Mouse (Mus musculus) gastrocnemius, postnatal 14 days (tissue): ENCODE results near the gene Ap1b1. TPM values are rescaled to one million over a fixed set of nuclear protein-coding genes. Genes with fewer than 3 reads are reported as not detected.
"Not testable (repeated sequence)": the region's sequence is repeated elsewhere in the genome, so short reads cannot be mapped to it uniquely, and the experiment has no call there.

Experiments
- DNase-seq: peaks from one replicate; pipeline ENCODE4 v3.0.0; 2021; ENCODE audit warnings: mixed read lengths
- intact Hi-C: fragments of 180-260 bp; cut with DNase I; formaldehyde crosslinking; loops from one replicate; pipeline ENCODE4 v1.15.1; 2025; ENCODE audit warnings: low total_unique reads
- total RNA-seq, 2 experiments: library from RNA; stranded (reverse); gene quantifications; 2 replicates each; pipeline ENCODE4 v1.2.3; 2021

The Ap1b1 gene
- total RNA-seq, 2 experiments from 2014 or later = 31.6 to 41.1 TPM

DNA sequence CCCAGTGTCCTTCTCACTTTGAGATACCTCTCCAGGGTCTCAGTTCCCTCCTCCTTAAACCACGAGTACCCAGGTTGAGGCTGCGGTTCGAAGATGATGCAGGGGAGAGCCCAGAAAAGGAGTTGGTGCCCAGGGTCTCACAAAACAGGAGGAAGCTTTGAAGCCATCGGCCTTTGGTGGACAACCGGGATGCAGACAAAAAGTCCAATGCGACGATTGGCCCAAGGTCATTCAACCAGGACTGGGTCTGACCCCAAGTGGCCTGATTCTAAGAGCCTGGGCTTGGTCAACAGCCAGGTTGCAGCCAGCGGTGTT is 70.9 kb downstream of the Ap1b1 start:
- DNase-seq = no peak
- intact Hi-C loops = no loop called here

DNA sequence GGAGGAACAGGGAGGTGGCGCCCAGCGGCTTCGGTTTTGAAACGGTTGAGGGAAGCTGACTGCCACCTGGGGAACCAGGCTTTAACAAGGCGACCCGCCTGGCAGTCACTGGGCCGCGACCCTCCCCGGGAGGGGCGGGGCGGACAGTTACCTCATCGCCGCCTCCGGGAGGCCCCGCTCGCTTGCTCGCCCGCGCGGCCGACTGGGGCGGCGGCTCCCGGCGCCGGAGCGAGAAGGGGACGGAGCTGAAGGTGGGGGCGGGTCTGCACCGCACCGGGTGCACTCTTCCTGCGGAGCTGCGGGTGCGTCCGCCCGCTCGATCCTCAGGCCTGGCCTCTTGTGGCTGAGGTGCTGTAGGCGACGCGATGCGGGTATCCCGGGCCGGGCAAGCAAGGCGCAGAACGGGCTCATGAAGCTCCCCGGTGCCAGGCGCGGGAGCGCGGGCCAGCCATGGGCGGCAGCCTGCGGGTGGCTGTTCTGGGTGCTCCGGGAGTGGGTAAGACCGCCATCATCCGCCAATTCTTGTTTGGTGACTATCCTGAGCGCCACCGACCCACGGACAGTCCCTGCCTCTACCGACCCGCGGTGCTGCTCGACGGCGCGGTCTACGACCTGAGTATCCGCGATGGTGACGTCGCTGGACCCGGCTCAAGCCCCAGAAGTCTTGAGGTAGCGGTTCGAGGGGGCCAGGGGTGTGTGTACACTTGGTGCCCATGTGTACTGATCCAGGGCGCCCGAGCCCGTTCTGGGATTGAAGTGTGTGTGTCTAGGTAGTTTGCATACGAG is 71.4 kb downstream of the Ap1b1 start, which contains the start of gene Rasl10a:
TSS of gene Rasl10a (plus strand) at position 273 of the 786 bp plus-strand sequence.
- DNase-seq = peak; percentile 34
- intact Hi-C loops = no loop called here

DNA sequence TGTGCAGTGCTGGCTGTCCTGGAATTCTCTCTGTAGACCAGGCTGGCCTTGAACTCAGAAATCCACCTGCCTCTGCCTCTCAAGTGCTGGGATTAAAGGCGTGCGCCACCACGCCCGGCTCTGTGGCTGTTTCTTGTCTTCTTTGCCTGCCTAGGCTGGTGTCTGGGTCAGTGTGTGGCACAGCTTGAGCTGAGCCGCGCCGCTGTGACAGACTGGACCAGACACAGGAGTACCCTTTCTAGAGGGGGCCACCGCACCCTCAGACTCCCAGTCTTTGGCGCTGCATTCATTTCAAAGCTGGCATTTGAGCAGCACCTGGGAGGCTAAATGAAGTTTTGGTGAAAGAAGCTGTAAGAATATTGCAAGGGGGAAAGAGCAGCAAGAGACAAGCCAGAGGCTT is 72.2 kb downstream of the Ap1b1 start:
- DNase-seq = no peak
- intact Hi-C loops = no loop called here

DNA sequence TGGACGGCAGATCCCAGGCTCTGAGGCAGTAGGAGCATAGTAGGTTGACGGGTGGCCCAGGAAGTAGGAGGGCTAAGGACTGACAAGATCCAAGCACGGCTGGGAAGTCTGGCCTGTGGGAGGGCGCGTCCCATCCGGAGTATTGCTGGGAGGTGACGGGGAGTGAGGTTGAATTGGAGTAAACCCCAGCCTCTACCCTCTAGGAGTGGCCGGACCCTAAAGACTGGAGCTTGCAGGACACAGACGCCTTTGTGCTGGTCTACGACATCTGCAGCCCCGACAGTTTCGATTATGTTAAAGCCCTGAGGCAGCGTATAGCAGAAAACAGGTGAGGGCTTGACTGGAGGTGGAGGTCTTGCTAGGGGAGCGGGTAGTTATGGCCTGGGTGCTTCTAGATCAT is 72.6 kb downstream of the Ap1b1 start:
- DNase-seq = no peak
- intact Hi-C loops = no loop called here

DNA sequence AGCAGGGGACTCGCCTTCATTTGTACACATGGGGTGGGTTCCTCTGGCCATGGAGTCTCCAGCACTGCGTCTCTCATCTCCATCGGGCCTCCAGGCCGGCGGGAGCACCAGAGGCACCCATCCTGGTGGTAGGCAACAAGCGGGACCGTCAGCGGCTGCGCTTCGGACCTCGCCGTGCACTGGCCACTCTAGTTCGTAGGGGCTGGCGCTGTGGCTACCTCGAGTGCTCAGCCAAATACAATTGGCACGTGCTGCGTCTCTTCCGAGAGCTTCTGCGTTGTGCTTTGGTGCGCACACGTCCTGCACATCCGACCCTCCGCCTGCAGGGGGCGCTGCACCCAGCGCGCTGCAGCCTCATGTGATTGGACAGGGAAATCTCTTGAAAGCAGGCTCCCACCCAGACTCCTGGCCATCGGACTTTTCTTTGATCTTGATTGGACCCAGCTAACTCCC is 73.1 kb downstream of the Ap1b1 start:
- intact Hi-C loops = loop anchor here (2.0 kb wide), 1 partner anchor 41 kb away; no protein-coding TSS in a partner anchor
- peak; percentile 52 for DNase-seq

DNA sequence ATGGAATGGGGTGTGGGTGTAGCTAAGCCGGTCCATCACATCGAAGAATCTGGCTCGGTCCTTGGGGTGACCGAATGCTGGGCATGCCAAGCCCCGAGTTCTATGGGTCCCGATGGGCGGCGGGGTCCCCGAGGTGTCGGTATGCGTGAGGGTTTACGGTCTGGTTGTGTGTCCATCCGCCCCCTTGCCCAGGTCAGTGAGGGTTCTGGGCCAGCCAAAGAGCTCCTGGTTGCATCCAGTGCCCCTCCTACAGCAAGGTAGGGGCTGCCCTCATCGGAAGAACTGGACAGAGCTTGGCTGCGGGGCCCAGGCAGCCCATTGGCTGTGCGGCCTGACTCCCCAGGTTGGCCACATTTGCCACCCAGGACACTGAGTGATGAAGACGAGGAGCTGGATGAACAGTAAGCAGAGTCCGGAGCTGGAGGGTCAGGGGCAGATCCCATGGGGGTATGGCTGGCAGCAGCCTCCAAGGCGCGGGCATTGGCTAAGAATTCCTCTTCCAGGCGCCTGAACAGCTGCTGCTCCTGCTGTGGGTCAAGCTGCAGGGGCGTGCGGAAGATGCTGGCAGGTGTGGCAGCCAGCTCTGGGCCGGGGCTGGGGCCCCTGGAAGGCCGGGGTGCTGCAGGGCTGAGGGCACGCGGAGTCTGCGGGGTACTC is 74.3 kb downstream of the Ap1b1 start:
- DNase-seq = peak; percentile 18
- intact Hi-C loops = loop anchor here (2.0 kb wide), 1 partner anchor 42 kb away; no protein-coding TSS in a partner anchor

DNA sequence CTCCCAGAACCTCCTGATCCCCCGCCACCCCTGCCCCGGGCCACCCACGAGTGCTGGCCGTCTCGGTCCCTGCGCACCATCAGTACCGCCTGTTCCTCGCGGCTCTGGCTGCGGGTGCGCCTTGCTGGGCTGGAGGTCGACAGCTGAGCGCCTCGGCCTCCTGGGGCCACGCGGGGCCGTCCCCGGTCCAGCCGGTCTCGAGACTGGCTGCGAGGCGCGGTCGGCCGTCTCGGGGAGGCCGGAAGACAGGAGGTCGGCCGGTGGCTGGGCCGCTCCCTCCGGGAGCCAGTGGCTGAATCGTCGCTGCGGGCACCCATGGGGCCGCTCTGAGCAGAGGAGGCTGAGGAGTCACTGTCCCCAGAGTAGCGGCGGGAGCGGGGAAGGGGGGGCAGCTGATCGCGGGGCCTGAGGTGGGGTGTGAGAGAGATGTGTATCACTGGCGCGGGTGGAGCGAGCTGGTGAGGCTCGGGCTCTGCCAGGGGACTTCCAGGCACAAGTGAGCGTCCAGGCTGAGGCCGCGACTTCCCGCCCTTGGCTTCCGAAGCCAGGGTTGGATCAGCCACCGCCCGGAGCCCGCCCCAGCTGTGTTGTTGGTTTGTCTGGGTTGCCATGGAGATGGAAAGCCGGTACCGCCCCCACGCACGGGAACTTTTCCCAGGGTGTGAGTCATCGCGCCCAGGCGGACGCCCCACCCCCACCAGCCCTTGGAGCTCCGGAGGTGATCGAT is 75.0 kb downstream of the Ap1b1 start:
- peak; percentile 94 for DNase-seq
- intact Hi-C loops = loop anchor here (2.0 kb wide), 1 partner anchor 43 kb away; no protein-coding TSS in a partner anchor

DNA sequence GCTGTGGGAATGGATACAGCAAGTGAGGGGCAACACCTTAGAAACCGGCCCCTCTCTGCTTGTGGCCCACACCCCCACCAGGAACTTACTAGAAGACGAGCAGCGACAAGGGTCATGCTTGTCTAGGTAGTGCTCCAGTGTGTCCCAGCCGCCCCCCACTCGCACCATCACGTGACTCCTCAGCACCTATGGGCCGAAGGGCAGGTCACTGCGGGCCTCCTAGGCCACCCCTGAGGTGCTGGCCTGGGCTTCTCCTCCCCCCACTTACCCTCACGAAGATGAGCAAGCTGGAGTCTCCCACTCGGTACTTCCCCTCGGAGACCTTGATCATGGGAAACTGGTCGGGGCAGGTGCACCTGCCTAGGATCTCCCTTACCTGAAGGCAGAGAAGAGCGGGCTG is 75.7 kb downstream of the Ap1b1 start:
- intact Hi-C loops = no loop called here
- DNase-seq = no peak

DNA sequence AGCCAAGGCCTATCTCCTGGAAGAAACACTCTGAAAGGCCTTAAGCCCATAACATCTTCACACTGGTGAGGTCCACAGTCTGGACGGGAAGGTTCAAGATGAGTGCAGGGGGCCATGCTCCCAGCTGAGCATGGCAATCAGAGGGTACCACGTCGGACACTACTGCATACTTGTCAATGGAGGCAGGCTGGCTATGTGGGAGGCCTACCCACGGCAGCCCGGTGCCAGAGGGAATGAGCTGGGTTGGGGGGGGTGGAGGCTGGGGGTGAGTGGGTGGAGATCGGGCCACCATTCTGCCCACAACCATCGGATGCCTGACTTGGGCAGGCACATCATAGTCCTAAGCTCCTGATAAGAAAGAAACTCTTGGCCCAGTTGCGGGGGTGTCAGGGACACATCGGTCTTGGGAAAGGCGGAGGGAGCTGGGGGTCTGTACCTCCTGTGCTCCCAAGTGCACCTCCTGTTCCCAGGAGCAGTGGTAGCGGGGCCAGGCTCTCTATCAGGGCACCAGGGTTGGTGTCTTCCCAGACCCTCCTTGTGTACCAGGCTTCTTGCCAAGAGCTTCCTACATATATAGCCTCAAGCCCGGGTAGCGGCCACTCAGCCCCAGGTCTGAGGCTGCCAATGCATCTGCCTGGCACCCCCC is 76.4 kb downstream of the Ap1b1 start:
- intact Hi-C loops = no loop called here
- no peak for DNase-seq

DNA sequence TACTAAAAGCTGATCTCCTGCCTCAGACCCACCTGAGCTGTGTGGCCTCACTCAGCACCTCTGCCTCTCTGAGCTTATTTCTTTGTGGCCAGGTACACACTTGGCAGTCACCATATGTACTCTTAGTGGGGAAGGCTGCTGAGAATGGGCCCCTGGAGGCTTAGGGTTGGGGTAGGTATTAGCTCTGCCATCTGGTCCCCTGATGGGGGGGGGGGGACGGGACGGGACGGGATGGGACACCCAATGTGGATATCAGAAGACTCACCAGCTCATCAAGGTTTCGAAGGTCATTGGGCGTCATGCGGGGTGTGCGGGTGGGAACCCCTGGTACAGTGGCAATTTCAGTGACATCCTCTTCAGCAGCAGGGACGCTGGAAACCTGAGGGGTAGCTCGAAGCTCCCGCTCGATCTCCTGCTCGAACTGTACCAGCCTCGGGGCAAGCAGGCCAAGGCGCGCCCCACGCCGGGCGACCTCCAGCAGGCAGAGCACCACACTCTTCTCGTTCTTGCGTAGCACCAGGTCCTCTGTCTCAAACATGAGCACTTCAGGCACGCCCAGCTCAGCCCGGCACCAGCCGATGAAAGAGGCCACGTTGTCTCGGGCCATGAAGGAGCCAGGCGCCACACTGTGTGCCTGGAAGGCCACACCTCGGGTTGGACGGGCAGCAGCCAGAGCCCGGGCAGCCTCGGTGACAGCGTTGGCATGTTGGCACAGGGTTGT is 77.1 kb downstream of the Ap1b1 start:
- intact Hi-C loops = no loop called here
- peak; percentile 42 for DNase-seq

DNA sequence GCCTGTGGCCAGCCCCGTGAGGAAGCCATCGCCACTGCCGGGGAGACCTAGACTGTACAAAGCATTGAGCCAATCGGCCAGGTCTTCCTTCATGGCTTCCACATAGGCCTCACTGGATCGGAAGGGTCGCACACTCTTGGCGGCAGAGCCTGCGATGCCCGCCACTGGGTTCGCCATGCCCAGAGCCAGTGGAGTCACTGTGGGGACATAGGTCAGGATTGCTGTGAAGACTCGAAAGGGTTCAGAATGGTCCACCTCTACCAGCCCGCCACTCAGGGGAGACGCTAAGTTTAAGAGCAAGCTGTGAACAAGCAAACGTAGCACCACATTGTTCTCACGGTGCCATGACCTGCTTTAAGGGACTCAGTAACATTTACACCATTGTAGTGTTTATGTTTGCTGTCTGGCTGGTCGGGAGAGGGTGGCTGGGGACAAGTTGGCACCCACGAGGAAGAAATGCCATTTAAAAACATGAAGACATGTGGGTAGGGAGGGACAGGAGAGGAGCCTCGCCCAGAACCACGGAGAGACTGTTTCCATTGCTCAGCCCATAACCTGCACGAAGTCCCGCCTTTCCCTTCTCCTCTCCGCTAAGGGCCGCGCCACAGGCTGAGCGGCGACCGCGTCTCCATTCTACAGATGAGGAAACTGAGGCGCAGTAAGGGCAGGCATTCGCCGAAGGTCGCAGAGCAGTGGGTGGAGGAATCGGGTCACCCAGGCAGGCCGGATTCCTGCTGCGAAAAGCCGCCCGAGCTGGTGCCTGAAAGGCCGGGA is 77.8 kb downstream of the Ap1b1 start:
- intact Hi-C loops = no loop called here
- DNase-seq = no peak

DNA sequence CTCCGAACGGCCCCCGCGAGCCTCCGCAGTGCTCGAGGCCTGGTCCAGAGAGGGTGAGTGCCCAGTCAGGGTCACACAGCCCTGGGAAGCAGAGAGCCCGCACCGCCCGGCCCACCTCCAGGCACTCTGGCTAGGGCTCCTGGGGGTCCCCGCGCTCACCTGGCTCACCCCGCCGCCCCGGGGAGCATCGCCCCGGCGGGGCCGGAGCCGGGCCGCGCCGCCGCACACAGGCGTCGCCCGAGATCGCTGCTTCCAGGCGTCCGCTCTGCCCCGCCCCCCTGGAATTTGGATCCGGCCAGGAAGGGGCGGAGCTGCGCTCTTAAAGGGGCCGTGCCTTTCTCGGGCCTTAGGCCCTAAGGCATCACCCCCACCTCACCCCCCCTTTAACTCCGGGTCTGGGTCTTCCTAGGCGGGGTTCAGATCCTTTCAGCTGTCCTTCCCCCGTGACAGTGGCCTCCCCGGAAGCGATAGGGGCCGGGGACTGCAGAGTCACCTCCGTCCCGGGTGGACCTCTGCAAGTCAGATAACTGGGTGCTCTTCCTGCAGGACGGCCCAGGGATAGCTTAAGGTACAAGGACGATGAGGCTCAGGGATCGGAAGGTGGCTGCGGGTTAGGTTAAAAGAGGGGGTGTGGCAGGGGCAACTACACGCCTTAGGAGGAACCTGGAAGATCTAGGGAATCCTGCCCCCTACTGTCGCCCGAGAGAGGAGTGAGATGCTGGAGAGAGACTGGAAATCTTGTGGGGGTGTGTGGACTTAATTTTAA is 78.6 kb downstream of the Ap1b1 start, which contains the start of gene Gas2l1:
TSS of gene Gas2l1 (minus strand) at position 272 of the 766 bp plus-strand sequence.
- DNase-seq = peak; percentile 92
- intact Hi-C loops = no loop called here

DNA sequence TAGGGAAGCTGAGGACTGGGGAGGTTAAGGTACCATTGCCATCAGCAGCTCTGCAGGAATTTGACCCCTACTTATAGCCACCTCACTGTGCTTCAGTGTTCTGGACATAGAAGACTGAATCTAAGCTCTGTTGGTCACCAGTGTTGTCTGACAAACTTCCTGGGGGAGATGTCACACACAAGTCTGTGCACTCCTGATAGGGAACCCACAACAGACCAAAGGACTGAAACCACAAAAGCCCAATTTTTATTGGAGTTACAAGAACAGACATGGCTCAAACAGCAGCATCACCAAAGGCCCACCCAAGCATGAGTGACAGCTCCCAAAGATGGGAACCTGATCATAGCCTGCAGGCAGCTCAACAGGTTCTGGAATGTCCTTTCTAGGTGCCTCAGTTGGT is 80.4 kb downstream of the Ap1b1 start:
- no peak for DNase-seq
- intact Hi-C loops = no loop called here

DNA sequence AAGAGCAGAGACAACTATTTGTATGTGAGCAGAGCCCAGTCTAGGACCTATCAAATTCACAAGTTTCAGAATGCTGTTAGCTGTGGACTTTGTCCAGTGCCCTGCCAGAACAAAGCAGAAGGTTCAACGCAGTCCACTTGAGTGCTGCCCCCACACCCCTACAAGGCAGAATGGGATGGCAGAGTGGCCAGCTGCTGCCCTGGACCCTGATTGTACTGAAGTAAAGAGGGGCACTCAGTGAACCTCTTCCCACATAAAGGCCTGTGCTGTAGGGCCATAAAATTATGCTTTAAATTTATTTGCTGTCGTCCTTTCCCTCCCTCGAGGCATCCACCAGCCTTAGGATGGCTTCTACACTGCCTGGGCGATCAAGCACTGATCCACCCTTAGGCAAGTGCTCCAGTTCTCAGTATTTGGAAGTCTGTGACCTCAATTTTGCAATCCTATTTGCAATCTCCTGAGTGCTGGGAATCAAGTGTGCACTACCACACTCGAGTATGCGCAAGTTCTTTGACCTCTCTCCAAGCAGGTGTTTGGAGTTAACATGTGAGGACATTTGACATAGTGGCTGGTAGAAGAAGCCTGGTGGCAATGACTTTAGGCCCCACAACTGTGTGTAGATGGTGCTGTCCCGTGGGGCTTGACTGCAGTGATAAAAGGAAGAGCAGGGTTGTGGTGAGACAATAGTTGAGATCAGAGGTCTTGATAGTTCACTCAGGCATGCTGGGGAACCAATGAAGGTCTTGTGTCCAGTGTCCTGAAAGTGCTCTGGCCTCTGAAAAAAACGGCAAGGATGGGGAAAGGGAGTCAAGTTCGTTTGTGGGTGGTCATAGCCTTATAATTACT is 81.7 kb downstream of the Ap1b1 start:
- intact Hi-C loops = no loop called here

DNA sequence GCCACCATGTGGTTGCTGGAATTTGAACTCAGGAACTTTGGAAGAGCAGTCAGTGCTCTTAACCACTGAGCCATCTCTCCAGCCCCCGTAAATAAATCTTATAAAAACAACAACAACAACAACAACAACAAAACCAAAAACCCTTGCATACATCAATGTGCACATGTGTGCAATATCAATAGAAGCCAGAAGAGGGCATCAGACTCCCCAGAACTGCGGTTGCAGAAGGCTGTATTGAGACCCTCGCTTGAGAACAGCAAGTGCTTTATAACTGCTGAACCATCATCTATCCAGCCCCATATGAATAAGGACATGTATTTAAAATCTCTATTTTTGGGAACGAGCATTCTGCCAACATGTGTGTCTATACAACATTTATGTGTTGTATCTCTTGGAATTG is 88.3 kb downstream of the Ap1b1 start:
- no peak for DNase-seq

More for the DNA sequence above, 81.7 kb downstream of the Ap1b1 start:
- DNase-seq = no peak

DNA sequence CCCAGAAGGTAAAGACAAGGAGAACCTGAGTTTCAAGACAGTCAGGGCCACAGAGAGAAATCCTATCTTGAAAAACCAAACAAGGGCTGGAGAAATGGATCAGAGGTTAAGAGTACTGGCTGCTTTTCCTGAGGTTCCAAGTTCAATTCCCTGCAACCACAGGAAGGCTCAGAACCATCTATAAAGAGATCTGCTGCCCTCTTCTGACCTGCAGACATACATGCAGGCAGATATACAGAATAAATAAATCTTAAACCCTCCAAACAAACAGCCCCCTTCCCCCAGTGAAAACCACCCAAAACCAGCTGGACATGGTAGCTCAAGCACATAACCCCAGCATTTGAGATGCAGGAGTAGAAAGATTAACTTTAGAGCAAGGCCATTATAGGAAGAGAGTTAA is 89.1 kb downstream of the Ap1b1 start:
- intact Hi-C loops = no loop called here

More for the DNA sequence above, 88.3 kb downstream of the Ap1b1 start:
- intact Hi-C loops = no loop called here

DNA sequence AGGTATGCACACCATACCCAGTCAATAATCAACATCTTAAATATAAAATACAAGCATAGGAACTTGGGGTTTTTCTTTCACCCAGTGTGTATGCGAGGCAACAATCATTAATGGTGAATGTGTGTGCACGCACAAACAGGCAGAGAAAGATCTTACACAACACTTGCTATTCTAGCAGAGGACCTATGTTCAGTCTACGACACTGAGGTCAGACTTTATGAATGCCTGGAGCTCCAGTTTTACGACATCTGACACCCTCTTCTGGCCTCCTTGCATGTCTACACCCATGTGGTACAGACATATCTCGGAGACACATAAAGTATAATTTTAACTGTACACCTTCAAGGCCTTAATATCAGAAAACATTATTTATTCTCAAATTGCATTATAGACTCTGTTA is 90.2 kb downstream of the Ap1b1 start:
- DNase-seq, intact Hi-C loops: not testable (repeated sequence)

More for the DNA sequence above, 89.1 kb downstream of the Ap1b1 start:
- no peak for DNase-seq
